Mouse (Mus musculus): ENCODE data around the gene Mrps14. TPM values are rescaled to one million over a fixed set of nuclear protein-coding genes. Genes with fewer than 3 reads are reported as not detected.

Gene Mrps14
- polyA plus RNA-seq, 1 experiment from 2014 or later = 177 TPM

DNA sequence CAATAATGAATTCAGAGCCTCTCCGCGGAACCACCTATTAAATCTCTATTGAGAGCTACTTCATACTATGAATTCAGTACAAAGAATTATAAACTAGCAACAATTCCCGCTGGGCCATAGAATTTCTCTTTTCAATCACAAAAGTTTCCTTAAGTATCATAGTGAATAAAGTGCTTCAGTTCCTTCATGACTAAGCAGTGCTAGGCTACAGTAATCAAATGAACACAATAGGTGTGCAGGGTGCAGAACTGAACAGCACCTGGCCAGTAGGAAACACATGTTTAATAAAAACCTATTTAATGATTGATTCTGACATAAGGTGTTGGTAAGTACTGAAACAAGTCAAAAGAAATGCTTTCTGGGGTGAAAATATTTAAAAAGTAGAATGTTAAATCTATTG is 37.1 kb downstream of the Mrps14 start:
- H3K9me3 ChIP-seq = no peaks in the 10 kb centered on the region

DNA sequence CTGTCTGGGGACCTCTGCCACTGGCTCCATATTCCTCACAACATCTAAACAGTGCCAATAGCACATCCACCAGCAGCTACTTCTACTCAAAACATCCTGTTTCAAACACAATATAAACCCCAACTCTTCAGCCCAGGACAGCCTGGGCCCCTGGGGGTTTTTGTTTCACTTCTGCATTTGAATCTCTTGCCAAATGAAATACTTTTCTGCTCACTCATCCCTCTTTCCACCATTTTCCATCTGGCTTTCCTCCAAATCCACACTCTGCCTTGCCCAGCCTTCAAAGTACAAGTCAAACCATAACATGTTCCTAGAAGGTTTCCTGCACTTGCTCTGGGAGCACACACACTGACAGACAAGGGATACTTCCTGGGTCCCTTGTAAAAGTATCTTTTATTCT is 38.9 kb downstream of the Mrps14 start:
- H3K9me3 ChIP-seq = no peaks in the 10 kb centered on the region

More for the DNA sequence above, 37.1 kb downstream of the Mrps14 start:
- Histone ChIP-seq H3K36me3 (no peaks in the 10 kb centered on the region), H3K4me3 (no peak overlapping the region), H3K27ac (no peak overlapping the region), H3K27me3 (replicated peaks) (no peaks in the 10 kb centered on the region), H3K4me2 (replicated peaks) (no peak overlapping the region), H3K4me1 (no peaks in the 10 kb centered on the region), H3K9ac (no peak overlapping the region)
- 72% methylated on average over 3 of the region's 3 CpGs for WGBS
- ATAC-seq (ENCODE audit: low FRiP score, low read depth) = no peak

DNA sequence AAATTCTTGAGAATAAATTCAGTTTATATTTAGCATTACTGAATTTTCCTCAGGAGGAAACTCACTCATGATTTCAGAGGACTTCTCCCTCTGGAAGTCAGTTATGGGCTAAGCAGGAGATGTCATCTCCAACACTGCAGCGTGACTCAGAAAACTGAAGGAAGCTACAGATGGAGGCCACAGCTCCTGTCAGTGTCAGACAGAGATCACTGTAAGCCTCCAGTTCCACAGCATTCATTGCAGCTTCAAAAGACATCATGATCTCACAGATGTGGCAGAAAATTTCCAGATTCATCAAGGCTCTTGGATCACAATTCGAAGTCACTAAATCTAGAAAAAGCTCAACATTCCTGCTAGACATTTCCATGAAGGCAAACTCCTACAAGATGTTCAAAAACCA is 43.0 kb downstream of the Mrps14 start:
- Histone ChIP-seq H3K9ac (no peak overlapping the region), H3K9me3 (no peaks in the 10 kb centered on the region), H3K27ac (no peak overlapping the region), H3K4me2 (replicated peaks) (no peak overlapping the region), H3K4me1 (no peaks in the 10 kb centered on the region), H3K36me3 (no peaks in the 10 kb centered on the region), H3K4me3 (no peak overlapping the region), H3K27me3 (replicated peaks) (no peaks in the 10 kb centered on the region)
- no peak for ATAC-seq (ENCODE audit: low FRiP score, low read depth)
- WGBS = 89% methylated on average over 2 of the region's 2 CpGs

More for the DNA sequence above, 38.9 kb downstream of the Mrps14 start:
- no peak overlapping the region for H3K9ac ChIP-seq
- ATAC-seq (ENCODE audit: low FRiP score, low read depth) = no peak
- H3K36me3 ChIP-seq = no peaks in the 10 kb centered on the region
- H3K4me2 ChIP-seq (replicated peaks) = no peak overlapping the region
- H3K27ac ChIP-seq = no peak overlapping the region
- H3K4me3 ChIP-seq = no peak overlapping the region
- H3K27me3 ChIP-seq (replicated peaks) = no peaks in the 10 kb centered on the region
- H3K4me1 ChIP-seq = no peaks in the 10 kb centered on the region

DNA sequence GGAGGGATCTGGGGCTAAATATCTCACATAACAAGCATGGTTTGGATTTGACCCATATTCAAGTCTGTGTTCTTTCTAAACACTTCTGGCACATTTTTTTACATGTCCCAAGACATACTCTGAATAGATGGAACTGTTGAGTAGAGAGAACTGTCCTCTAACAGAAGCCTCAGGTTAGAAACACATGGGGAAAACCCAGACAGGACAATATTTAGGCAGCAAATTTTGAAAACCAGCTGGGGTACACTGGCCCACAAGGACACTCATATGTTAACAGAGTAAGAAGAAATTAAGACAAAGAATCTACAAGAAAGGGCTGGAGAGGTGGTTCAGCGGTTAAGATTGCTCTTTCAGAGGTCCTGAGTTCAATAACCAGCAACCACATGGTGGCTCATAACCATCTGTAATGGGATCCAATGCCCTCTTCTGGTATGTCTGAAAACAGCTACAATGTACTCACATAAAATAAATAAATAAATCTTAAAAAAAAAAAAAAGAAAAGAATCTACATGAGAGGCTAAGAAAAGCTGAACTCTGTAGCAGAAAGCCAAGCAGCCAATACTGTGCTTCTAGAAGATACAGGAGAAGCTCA is 43.9 kb downstream of the Mrps14 start:
- ATAC-seq (ENCODE audit: low FRiP score, low read depth) = no peak
- H3K4me3 ChIP-seq = no peak overlapping the region
- no peak overlapping the region for H3K4me2 ChIP-seq (replicated peaks)
- no peaks in the 10 kb centered on the region for H3K9me3 ChIP-seq
- H3K36me3 ChIP-seq = no peaks in the 10 kb centered on the region
- WGBS = 78% methylated on average over 1 of the region's 1 CpGs
- H3K27me3 ChIP-seq (replicated peaks) = no peaks in the 10 kb centered on the region
- H3K9ac ChIP-seq = no peak overlapping the region
- H3K27ac ChIP-seq = no peak overlapping the region
- no peaks in the 10 kb centered on the region for H3K4me1 ChIP-seq

DNA sequence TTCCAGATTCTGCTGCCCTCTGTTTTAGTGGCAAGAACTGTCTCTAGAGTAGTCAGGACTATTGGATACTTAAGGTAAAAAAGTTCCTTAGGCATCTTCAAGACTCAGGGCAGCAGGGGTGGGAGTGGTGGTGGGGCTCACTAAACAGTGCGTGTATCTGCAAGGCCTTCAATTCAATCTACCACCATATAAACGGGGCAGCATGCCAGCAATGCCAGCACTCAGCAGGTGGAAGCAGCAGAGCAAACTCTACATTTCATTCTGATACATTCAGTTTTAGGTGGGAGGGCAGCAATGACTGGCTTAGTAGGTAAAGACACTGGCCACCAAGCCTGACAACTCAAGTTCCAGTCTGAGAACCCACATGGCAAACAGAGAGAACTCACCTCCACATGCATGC is 45.1 kb downstream of the Mrps14 start:
- no peaks in the 10 kb centered on the region for H3K36me3 ChIP-seq
- H3K9me3 ChIP-seq = no peaks in the 10 kb centered on the region
- no peaks in the 10 kb centered on the region for H3K4me1 ChIP-seq
- H3K4me2 ChIP-seq (replicated peaks) = no peak overlapping the region
- no peak overlapping the region for H3K4me3 ChIP-seq
- no peak overlapping the region for H3K9ac ChIP-seq
- H3K27ac ChIP-seq = no peak overlapping the region
- no peaks in the 10 kb centered on the region for H3K27me3 ChIP-seq (replicated peaks)
- no peak for ATAC-seq (ENCODE audit: low FRiP score, low read depth)
- WGBS = 85% methylated on average over 2 of the region's 2 CpGs

DNA sequence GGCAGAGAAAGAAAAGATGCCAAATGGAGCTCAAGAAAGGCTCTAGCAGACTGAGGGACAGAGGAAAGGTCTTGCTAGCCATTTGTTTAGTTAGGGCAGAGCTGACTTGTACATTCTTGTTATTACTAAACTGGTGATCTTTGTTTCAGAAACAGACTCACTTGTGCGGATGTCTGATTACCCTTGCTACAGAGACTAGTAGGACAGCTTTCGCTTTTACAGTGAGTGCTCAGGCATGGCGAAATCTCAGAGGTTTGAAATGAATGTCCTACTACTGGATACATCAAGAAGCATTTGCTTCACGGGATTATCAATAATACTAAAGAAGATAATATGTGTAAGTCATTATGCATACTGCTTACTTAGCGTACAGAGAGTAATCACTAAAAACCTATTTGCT is 49.7 kb downstream of the Mrps14 start:
- Histone ChIP-seq H3K4me3 (no peak overlapping the region), H3K9ac (no peak overlapping the region), H3K27me3 (replicated peaks) (no peaks in the 10 kb centered on the region), H3K9me3 (no peaks in the 10 kb centered on the region), H3K27ac (no peak overlapping the region), H3K4me1 (no peaks in the 10 kb centered on the region), H3K36me3 (no peaks in the 10 kb centered on the region), H3K4me2 (replicated peaks) (no peak overlapping the region)
- 92% methylated on average over 5 of the region's 5 CpGs for WGBS
- no peak for ATAC-seq (ENCODE audit: low FRiP score, low read depth)

DNA sequence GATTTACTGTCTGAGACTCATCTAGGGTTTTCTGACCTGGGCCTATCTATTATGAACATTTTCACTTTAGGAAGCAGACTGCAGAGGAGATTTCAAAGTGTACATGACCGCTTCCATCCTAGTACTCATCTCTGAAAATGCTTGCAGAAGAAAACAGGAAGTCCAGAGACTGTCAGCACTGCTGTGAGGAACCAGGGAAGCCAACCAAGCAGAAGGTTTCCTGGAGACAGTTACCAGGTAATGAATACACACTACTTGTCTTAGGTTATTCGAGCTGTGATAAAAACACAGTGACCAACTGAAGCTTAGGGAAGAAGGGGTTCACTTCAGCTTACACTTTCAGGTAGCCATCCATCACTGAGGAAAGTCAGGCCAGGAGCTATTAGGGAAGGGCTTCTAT is 50.9 kb downstream of the Mrps14 start:
- Histone ChIP-seq H3K4me3 (no peak overlapping the region), H3K4me2 (replicated peaks) (no peak overlapping the region), H3K4me1 (no peaks in the 10 kb centered on the region), H3K9me3 (no peaks in the 10 kb centered on the region), H3K27me3 (replicated peaks) (no peaks in the 10 kb centered on the region), H3K9ac (no peak overlapping the region), H3K27ac (no peak overlapping the region), H3K36me3 (no peaks in the 10 kb centered on the region)
- WGBS = 76% methylated on average over 2 of the region's 2 CpGs
- no peak for ATAC-seq (ENCODE audit: low FRiP score, low read depth)

DNA sequence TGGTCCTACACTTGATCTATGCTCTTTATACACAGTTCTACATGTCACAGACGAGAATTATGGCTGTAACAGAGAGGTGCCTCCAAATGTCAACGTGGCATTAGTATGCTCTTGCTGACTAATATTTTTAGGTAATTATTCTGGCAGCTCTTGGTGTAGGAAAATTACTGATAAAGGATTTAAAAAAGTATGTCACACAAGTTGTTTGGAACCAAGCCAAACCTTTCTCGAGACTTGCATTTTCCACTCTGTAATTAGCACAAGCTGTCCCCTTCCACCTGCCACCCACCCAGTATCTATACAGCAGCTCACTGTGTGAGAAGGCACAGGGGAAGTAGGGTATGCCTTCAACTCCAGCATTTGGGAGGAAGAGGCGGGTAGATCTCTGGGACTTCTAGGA is 51.8 kb downstream of the Mrps14 start:
- Histone ChIP-seq H3K4me2 (replicated peaks) (no peak overlapping the region), H3K27me3 (replicated peaks) (no peaks in the 10 kb centered on the region), H3K4me1 (no peaks in the 10 kb centered on the region), H3K9me3 (no peaks in the 10 kb centered on the region), H3K36me3 (no peaks in the 10 kb centered on the region), H3K9ac (no peak overlapping the region), H3K4me3 (no peak overlapping the region), H3K27ac (no peak overlapping the region)
- no peak for ATAC-seq (ENCODE audit: low FRiP score, low read depth)
- 84% methylated on average over 4 of the region's 4 CpGs for WGBS

DNA sequence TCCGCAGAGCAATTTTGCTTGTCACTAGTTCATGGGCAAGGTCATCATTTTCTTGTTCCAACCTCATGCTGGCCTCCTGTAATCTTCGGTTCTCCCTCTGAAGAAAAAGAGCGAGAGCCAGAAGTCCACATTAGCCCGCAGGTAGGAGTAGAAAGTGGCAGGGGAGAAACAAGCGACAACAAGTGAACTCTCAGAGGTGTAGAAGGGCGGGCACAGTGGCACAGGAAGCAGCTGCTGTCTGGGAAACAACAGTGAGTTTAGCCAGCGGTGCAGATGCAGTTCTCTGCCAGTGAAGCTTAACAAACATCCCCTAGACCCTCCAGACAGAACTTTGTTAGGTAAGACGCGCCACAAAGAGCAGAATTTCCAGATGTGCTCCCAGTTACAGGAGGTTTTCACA is 52.5 kb downstream of the Mrps14 start:
- H3K27ac ChIP-seq = no peak overlapping the region
- ATAC-seq (ENCODE audit: low FRiP score, low read depth) = no peak
- WGBS = 85% methylated on average over 9 of the region's 9 CpGs
- H3K4me2 ChIP-seq (replicated peaks) = no peak overlapping the region
- no peaks in the 10 kb centered on the region for H3K9me3 ChIP-seq
- H3K4me1 ChIP-seq = no peaks in the 10 kb centered on the region
- H3K27me3 ChIP-seq (replicated peaks) = no peaks in the 10 kb centered on the region
- H3K4me3 ChIP-seq = no peak overlapping the region
- H3K36me3 ChIP-seq = no peaks in the 10 kb centered on the region
- H3K9ac ChIP-seq = no peak overlapping the region

DNA sequence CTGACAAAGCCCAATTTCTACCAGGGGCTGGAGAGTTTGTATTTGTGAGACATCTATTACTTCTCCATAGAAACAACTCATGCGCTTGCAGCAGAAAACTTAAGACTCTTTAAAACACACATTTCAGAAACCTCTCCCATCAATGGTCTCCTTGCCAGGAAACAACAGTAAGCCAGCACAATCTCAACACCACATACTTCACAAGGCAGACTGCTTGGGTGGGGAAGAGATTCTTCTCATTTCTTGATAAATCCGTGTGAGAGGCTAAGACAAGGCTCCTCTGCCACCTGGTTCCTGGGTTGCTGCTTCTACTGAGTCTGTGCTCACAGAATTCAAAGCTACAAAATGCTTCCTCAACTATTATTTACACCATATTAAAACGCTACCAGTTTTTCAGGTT is 54.8 kb downstream of the Mrps14 start:
- Histone ChIP-seq H3K9me3 (no peaks in the 10 kb centered on the region), H3K9ac (no peak overlapping the region), H3K27ac (no peak overlapping the region), H3K4me2 (replicated peaks) (no peak overlapping the region), H3K27me3 (replicated peaks) (no peaks in the 10 kb centered on the region), H3K4me1 (no peaks in the 10 kb centered on the region), H3K36me3 (no peaks in the 10 kb centered on the region), H3K4me3 (no peak overlapping the region)
- no peak for ATAC-seq (ENCODE audit: low FRiP score, low read depth)
- WGBS = 80% methylated on average over 3 of the region's 3 CpGs

DNA sequence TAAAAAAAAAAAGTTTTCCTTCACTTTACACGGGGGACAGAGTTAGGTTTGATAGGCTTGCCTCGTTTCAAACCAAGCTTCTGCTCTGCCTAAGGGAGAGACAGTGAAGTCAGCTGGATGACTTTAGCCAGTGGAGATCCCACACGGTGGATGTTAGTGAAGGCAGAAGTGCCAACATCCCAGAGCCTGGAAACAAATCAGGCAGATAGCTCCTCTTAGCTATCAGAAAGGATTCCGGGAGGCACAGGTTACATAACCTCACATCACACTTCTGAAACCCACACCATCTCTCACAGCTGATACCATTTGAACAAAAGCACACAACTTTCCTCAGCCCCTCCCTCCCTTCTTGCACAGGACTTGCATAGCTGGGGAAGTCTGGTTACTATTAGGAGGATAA is 55.8 kb downstream of the Mrps14 start:
- Histone ChIP-seq H3K36me3 (no peaks in the 10 kb centered on the region), H3K4me2 (replicated peaks) (no peak overlapping the region), H3K27me3 (replicated peaks) (no peaks in the 10 kb centered on the region), H3K4me1 (no peaks in the 10 kb centered on the region), H3K9ac (no peak overlapping the region), H3K4me3 (no peak overlapping the region), H3K9me3 (no peaks in the 10 kb centered on the region), H3K27ac (no peak overlapping the region)
- no peak for ATAC-seq (ENCODE audit: low FRiP score, low read depth)
- 79% methylated on average over 4 of the region's 4 CpGs for WGBS

DNA sequence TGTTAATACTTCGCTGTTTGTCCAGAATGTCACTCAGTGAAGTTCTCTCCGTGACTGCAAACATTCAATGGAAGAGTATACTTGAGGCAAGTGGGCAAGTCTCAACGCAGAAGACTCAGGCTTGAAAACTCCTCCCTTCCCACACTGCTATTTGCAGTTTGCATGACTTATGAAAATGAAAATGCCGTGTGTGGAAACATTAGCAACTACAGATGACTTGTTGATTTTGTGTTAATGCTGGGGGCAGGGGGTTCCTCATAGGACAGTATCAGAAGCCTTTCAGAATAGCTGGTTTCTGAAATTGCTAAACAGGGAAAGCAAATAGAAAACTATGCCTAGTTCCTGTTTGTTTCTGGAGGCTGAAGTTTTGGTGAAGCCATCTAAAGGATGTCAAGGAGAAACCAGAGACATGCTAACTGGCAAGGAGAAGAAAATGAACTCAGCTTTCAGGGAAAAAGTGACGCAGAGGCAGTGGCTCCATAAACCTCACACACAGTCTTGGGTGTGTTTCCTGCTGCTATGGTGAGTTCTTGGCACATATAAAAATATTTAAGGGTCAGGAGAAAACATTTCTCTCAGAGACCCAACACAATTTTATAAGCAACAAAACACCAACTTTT is 56.5 kb downstream of the Mrps14 start:
- Histone ChIP-seq H3K27me3 (replicated peaks) (no peaks in the 10 kb centered on the region), H3K27ac (no peak overlapping the region), H3K9ac (no peak overlapping the region), H3K4me1 (no peaks in the 10 kb centered on the region), H3K4me3 (no peak overlapping the region), H3K4me2 (replicated peaks) (no peak overlapping the region), H3K36me3 (no peaks in the 10 kb centered on the region), H3K9me3 (no peaks in the 10 kb centered on the region)
- ATAC-seq (ENCODE audit: low FRiP score, low read depth) = no peak
- 86% methylated on average over 5 of the region's 5 CpGs for WGBS

Data from neural tube, embryonic 12.5 days (tissue).